In genomic region chr13:99564346-99564745, GRCm38 (mm10) we compare ENCODE assay signal across 8 mouse cellular contexts. TPM values are rescaled to one million over a fixed set of nuclear protein-coding genes. Genes with fewer than 3 reads are reported as not detected.
DNase-seq lines count a peak whose midpoint lies in the region; ATAC-seq and TF ChIP-seq lines count a peak whose summit lies in the region.

No protein-coding gene starts in this region.

- 14% methylated on average over 3 of the region's 3 CpGs for WGBS in lung, postnatal 0 days

- no peak overlapping the region for H3K27ac ChIP-seq in lung, postnatal 0 days (ENCODE audit: low read length)

- H3K9ac ChIP-seq in lung, postnatal 0 days (replicated peaks; ENCODE audit: low read depth): no peak overlapping the region

- no peak for TF ChIP-seq CTCF in lung, postnatal 0 days (IDR thresholded peaks at IDR 0.05)

- H3K4me2 ChIP-seq in lung, postnatal 0 days (replicated peaks; ENCODE audit: low read depth, low read length): no peak overlapping the region

- no peak overlapping the region for H3K4me3 ChIP-seq in lung, postnatal 0 days (ENCODE audit: low read depth, low read length)

- no peaks in the 10 kb centered on the region for H3K9me3 ChIP-seq in lung, postnatal 0 days (ENCODE audit: low read length)

- ATAC-seq in lung, postnatal 0 days: no peak
- ATAC-seq in megakaryocyte-erythroid progenitor cell, adult 5-6 weeks (replicated peaks; ENCODE audit: low FRiP score, low TSS enrichment, poor library complexity, severe bottlenecking): no peak
- ATAC-seq in megakaryocyte, adult 5-6 weeks (ENCODE audit: poor library complexity, severe bottlenecking): no peak

- no peaks in the 10 kb centered on the region for H3K4me1 ChIP-seq in lung, postnatal 0 days (ENCODE audit: insufficient read depth, low read depth, low read length)

- H3K36me3 ChIP-seq in lung, postnatal 0 days (ENCODE audit: insufficient read depth, low read length): no peaks in the 10 kb centered on the region

- H3K27me3 ChIP-seq in lung, postnatal 0 days (replicated peaks; ENCODE audit: insufficient read depth, low read length): no peaks in the 10 kb centered on the region

- DNase-seq in adrenal gland, postnatal 14 days: peak; percentile 66
- DNase-seq in adrenal gland, adult 2 months: no peak
- peak; percentile 32 for DNase-seq in lung, postnatal 0 days (ENCODE audit: low spot score)
- no peak for DNase-seq in lung, adult 18-20 months
- peak; percentile 88 for DNase-seq in embryo, embryonic 10 days (ENCODE audit: low spot score)
- DNase-seq in lung, postnatal 25 days (ENCODE audit: low spot score): peak; percentile 4

- no peak for TF ChIP-seq EP300 in lung, postnatal 0 days (IDR thresholded peaks at IDR 0.05)

RNA-seq across cellular contexts. Expression of gene Map1b, which starts 48.0 kb away (rescaled TPM):
- total RNA-seq in adrenal gland, postnatal 14 days (2021): 81.3 and 83.2 TPM in 2 replicates
- 100 to 1,000 TPM; 107 to 110 TPM for total RNA-seq in adrenal gland, adult 2 months (2021)
- 2.4 and 4.0 TPM in 2 replicates for polyA plus RNA-seq in adrenal gland, adult 2 months (2012; rRNA removed)
- 31.2 and 39.1 TPM in 2 replicates for polyA plus RNA-seq in lung, postnatal 0 days (2015; fragmentation: Nextera tagmentation; extraction: Ambion mirVana)
- 0.12 TPM in 1 of 2 replicates, not detected in the other for total RNA-seq in megakaryocyte-erythroid progenitor cell, adult 5-6 weeks (2014; fragmentation: Nextera tagmentation)
- not detected in 2 replicates for total RNA-seq in megakaryocyte-erythroid progenitor cell, adult 5-6 weeks (2017)
- total RNA-seq in megakaryocyte, adult 5-6 weeks (2015): 0.07 TPM in 2 replicates
- total RNA-seq in megakaryocyte, adult 5-6 weeks (2017): 0.11 TPM in 1 of 2 replicates, not detected in the other

Comparison
In these comparisons a context has a peak if more than half of its experiments do, and no peak if none do; other contexts are left out.
1. DNase-seq: peak in adrenal gland, postnatal 14 days (single experiment), lung, postnatal 0 days (single experiment), embryo, embryonic 10 days (single experiment) and lung, postnatal 25 days (single experiment); none in adrenal gland, adult 2 months (single experiment) and lung, adult 18-20 months (0 of 2).
2. RNA of gene Map1b, which starts 48.0 kb away (total RNA-seq): 107 to 110 TPM in adrenal gland, adult 2 months and 81.3 to 83.2 TPM in adrenal gland, postnatal 14 days; 0.07 to 0.11 TPM in megakaryocyte, adult 5-6 weeks and 0.12 TPM in megakaryocyte-erythroid progenitor cell, adult 5-6 weeks; every median in the first group is over 10 times any median in the second.